Mouse (Mus musculus): ENCODE measurements around the gene Gm9918.

The Gm9918 gene

GRCm38 (mm10) chr15:102279092-102279782, 8.9 kb downstream of the Gm9918 start, which contains the start of gene Mfsd5:
TSS of gene Mfsd5 (plus strand) at chr15:102279454.
- DNase-seq: peak; percentile 78

GRCm38 (mm10) chr15:102279783-102280520, 9.6 kb downstream of the Gm9918 start:
- DNase-seq: no peak

- no peak for DNase-seq
Observed at GRCm38 (mm10) chr15:102280623-102281022, 10.3 kb downstream of the Gm9918 start.

GRCm38 (mm10) chr15:102282463-102283292, 12.3 kb downstream of the Gm9918 start:
- DNase-seq: no peak

- no peak for DNase-seq
Observed at GRCm38 (mm10) chr15:102283648-102284047, 13.3 kb downstream of the Gm9918 start.

GRCm38 (mm10) chr15:102287395-102287794, 17.0 kb downstream of the Gm9918 start:
- DNase-seq: no peak

- peak; percentile 93 for DNase-seq
Observed at GRCm38 (mm10) chr15:102295633-102296367, 25.4 kb downstream of the Gm9918 start, which contains the start of gene Espl1. TSS of gene Espl1 (plus strand) at chr15:102296266.

- DNase-seq: no peak
Observed at GRCm38 (mm10) chr15:102296368-102297006, 26.1 kb downstream of the Gm9918 start.

GRCm38 (mm10) chr15:102302542-102302941, 32.2 kb downstream of the Gm9918 start:
- DNase-seq: no peak

- DNase-seq: no peak
Observed at GRCm38 (mm10) chr15:102308717-102309116, 38.4 kb downstream of the Gm9918 start.

GRCm38 (mm10) chr15:102310074-102310845, 39.9 kb downstream of the Gm9918 start:
- peak; percentile 42 for DNase-seq

- no peak for DNase-seq
Observed at GRCm38 (mm10) chr15:102311489-102311888, 41.1 kb downstream of the Gm9918 start.

- no peak for DNase-seq
Observed at GRCm38 (mm10) chr15:102315292-102315691, 44.9 kb downstream of the Gm9918 start.

GRCm38 (mm10) chr15:102316263-102316662, 45.9 kb downstream of the Gm9918 start:
- peak; percentile 44 for DNase-seq

Measured in kidney, adult 11 months (tissue).